Mouse (Mus musculus): ENCODE measurements around the gene Tmem123.

Gene Tmem123

DNA sequence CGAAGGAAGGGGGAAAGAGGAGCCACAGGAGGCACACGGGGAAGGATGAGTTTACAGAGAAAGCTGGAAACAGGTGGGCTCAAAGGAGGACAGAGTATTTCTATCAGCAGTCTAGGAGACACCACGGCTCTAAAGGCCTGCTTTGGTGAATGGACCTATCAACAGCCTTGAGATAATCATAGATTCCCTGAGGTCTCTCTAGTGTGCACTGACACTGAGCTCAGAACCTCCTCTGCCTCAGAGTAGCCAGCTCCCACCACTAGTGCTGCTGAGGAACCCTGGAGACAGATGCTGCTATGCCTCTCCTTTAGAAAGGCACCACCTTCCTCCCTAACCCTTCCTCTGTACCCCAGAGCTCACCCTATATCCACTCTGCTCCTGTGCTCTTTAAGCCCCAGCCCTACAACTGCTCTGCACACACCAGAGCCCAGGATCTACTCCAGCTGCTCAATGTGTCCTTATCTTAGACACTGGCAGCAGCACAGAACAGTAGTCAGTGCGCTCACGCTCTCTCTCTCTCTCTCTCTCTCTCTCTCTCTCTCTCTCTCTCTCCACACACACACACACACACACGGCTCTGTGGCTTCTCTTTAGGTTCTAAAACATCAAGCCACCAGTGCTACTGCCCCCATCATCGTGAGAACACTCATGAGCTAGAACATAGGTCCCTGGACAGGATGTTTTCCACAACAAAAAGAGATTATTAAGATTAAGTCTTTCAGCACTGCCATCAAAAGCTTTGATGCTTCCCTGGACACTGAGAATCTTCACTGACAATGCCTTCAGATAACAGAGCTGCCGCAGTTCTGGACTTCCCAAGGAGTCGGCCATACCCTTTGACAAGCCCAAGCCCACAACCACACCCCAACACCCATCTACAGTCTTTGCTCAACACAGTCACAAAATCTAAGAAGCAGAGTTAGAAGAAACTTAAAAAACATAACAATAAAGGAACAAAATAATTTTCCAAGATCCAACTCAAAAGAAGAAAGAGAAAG lies 66.0 kb downstream of the Tmem123 start:
- DNase-seq: peak; percentile 95

DNA sequence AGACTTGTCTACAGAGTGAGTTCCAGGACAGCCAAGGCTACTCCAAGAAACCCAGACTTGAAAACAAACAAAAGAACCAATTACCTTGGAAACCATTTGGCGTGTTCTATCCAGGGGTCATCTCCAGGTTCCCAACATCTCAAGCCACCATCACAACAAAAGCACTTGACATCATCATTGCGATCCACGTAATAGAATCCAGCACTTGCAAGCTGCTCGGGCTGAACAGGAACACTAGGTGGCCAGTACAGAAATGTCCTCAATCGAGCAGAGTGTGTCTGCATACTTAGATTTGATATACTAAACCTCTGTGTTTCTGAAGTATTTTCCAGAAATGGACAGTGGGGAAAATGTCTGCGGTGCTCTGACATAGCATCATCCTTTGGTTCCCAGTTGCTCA lies 69.6 kb downstream of the Tmem123 start:
- no peak for DNase-seq

- no peak for DNase-seq
These were observed 71.5 kb downstream of the Tmem123 start for GRCm38 (mm10) chr9:7835302-7835701.

DNA sequence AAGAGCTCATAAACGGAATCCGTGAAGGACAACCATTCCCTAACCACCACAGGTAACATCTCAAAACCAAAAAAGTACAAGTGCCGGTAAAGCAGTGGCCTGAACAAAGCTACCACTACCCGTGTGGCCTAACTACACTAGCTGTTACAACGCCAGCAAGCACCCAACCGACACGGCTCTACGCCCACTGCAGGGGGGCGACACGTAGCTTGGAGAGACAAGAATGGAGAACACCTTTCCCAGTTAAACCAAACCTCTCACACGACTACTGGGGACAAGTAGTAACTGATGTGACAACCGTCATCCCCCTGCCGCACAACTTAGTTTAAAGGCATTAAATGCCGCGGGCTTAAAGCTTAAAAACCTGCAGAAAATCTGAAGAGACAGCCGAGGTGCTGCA lies 72.5 kb downstream of the Tmem123 start:
- DNase-seq: peak; percentile 94

- peak; percentile 100 for DNase-seq
These were observed 73.3 kb downstream of the Tmem123 start, which contains the start of gene Birc2 for GRCm38 (mm10) chr9:7836905-7837805. Gene Birc2, minus strand, starts transcription at chr9:7837064.

DNA sequence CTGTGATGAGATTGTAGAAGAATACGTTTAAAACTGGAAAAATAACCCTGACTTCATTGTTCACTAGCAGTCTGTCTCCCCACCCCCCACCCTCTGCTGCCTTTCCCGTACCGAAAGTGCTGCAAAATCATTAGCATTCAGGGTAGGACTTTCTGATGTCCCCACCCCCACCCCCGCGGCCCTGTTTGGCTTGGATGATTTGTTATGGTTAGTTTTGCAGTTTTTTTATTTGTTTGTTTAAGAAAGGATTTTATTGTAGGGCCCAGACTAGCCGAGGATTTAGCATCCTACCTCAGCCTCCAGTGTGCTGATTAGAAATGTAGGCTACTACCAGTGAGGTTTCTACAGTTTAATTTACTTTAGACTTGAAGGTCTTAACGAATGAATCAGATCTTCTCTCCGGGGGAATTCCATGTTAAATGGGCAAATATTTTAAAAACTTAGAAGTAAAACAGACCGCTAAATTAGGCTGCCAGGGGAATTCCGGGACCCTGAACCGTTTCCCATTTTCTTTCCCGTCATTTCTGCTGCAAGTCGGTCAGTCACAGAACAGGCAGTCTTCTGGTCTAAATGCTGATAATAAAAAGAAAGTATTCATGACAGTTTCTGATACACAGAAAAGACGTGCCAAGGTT lies 74.1 kb downstream of the Tmem123 start:
- DNase-seq: peak; percentile 81

DNA sequence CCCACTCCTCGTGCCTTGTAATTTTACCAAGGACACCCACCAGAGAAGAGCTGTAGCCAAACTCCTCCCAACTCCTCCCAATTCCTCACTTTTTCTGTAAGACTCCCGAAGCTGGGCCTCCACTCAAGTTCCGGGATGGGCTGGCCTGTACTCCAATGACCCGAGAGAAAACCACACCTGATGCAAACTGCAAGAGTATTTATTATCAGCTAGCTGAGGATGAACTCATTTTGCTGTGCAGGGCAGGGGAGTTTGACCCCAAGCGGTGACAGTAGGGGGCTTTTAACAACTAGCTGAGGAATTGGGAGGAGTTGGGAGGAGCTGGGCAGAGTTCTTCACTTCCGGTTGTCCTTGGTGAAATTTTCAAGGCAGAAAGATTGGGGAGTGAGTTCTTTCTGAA lies 77.4 kb downstream of the Tmem123 start:
- no peak for DNase-seq

All from heart, adult 11 months (tissue).